Mouse (Mus musculus) urinary bladder, postnatal 4 days (tissue): ENCODE data around the gene Chrm4.

Experiments used
- DNase-seq, 2 experiments: peaks; one replicate each; pipeline ENCODE4 v3.0.0; 2021 to 2022; ENCODE audit warnings: low spot score in 2 of 2

Gene Chrm4

DNA sequence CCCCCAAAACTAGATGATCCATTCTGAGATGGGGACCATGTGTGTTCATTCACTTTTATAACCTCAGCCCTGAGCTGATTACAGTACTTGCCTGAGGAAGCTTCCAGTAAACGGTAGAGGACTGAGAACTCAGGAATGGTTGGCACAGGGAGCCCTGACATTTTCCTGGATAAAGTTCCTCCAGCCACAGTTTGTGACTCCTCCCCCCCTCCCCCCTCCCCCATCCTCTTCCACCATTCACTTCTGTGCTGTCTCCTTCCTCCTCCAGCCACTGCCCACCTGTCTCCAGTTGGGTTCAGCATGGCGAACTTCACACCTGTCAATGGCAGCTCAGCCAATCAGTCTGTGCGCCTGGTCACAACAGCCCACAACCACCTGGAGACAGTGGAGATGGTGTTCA, at the start of gene Chrm4:
Chrm4 (plus strand) TSS at position 301 of the 400 bp plus-strand sequence.
- no peak for DNase-seq

- no peak for DNase-seq
Observed at GRCm38 (mm10) chr2:91878387-91879180, 48.5 kb upstream of the Chrm4 start.

GRCm38 (mm10) chr2:91883961-91884360, 43.1 kb upstream of the Chrm4 start:
- no peak for DNase-seq

GRCm38 (mm10) chr2:91884616-91885015, 42.4 kb upstream of the Chrm4 start:
- no peak for DNase-seq

DNA sequence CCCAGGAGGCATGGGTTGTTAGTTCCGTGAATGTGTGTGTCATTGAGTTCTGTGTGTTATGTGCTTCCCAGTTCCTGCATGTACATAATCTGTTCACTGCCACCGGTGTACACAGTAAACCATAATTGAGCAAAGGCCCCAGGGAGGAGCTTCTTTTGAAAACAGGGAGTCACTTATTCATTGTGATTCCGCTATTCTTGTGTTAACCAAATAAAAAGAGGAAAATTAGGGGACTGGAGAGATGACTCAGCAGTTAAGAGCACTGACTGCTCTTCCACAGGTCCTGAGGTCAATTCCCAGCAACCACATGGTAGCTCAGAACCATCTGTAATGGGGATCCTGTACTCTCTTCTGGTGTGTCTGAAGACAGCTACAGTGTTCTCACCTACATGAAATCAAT, 32.3 kb upstream of the Chrm4 start:
- DNase-seq: no peak

GRCm38 (mm10) chr2:91895401-91895800, 31.6 kb upstream of the Chrm4 start:
- DNase-seq: no peak

- DNase-seq: no peak
Observed at GRCm38 (mm10) chr2:91897968-91898367, 29.1 kb upstream of the Chrm4 start.

DNA sequence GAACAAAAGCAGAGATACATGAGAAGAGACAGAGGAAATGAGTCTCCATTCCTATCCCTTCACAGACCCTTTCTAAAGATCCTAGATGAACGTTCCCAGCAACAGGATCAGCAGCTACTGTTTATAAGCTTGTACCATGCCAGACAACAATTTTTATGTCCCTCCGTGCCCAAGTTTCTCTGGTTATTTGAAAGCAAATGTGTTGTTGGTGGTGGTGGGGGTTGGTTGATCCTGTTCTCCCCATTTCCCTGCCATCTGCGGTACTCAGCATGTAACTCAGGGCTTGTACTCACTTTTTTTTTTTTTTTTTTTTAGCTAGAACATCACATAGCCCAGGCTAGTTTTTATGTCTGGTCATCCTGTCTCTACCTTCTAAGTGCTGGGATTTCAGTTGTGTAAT, 27.9 kb upstream of the Chrm4 start:
- DNase-seq: no peak

DNA sequence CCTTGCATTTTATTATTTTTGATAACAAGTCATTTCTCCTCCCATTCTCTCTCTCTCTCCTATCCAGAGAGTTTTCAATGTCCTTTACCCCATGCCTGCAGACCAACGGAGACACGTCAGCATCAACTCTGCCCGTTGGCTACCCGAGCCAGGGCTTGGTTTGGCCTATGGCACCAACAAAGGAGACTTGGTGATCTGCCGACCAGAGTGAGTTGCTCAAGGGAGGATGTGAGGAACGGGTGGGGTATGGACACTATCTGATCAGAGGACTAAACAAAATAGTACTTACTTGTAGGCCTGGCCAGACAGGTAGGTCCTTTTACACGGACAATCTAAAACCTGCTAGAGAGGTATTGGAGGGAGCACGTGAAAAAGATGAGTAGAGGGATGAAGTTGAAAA, 26.6 kb upstream of the Chrm4 start:
- DNase-seq: no peak

DNA sequence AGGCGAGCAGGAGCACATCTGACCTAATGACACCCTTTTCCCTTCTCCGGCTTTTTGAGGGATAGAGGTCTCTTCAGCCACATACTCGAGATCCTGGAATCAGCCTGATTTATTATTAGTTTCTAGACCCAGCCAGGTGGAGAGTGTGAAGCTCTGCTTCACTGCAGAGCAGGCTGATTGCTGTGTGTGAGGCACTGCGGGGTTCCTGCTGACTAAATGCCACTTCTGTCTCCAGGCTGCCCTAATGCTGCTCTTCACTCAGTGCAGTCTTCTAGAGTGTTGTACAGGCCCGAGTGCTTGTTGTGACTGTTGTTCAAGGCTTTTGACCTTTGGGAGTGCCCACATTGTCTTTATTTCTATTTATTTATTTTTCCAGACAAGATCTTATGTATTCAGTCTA, 24.7 kb upstream of the Chrm4 start:
- DNase-seq: no peak

- no peak for DNase-seq
Observed at GRCm38 (mm10) chr2:91903171-91903925, 23.7 kb upstream of the Chrm4 start.

DNA sequence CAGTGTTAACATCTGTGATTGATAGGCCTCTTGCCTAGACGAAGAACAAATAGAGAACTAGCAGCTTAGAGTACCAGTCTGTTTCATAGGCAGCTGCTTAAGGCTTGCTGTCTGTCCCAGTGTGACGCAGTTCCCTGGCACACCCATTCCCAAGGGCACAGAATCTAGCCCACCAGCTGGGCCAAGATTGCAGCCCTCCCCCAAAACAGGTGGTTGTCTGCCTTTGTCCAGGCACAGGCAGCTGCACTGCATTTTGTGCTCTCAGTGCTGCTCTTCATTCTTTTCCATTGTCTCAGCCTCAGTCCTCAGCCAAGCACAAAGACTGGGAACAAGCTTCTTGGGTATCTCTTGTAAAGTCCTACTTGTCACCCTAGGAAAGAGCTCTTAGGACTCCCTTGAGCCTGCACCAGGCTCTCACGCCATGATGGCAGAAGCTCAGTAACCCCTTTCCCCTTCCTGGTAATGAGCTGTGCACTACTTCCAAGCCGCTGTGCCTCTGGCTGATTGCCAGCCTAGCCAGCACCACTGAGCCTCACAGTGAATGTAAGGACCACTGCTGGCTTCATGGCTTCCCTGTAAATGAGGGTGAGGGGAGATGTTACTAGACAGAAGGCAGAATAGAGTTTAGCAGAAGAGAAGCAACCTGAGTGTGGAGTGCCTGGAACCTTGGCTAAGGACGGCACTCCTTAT, 22.3 kb upstream of the Chrm4 start:
- no peak for DNase-seq

GRCm38 (mm10) chr2:91906141-91906540, 20.9 kb upstream of the Chrm4 start:
- no peak for DNase-seq

GRCm38 (mm10) chr2:91912616-91913015, 14.4 kb upstream of the Chrm4 start:
- no peak for DNase-seq

GRCm38 (mm10) chr2:91913328-91914110, 13.5 kb upstream of the Chrm4 start:
- no peak for DNase-seq

DNA sequence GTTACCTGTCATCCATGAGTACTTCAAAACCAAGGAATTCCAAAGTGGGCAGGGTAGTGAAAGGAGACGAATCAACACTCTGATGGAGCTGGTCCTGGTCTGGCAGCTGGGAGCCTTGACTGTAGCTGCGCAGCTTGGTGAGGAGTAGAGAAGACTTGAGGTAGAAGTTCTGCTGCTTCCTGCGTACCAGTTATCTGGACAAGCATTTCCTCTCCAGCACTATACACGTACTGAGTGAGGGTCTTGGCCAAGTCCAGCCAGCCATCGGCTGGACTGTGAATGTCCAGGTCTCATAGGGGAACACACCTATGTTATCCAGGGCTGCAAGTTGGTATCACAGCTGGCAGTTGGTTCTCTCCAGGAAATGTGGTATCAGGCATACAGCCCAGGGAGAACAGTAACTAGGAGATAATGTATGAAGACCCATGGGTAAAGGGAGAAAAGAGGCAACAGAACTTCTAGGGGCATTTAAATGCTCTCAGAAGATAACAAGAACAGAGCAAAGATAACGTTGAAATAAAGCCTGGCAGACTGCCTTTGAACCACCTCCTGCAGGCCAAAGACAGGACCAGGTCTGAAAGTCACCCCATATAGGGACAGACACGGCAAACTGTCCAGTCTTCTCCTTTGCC, 10.6 kb upstream of the Chrm4 start:
- no peak for DNase-seq

DNA sequence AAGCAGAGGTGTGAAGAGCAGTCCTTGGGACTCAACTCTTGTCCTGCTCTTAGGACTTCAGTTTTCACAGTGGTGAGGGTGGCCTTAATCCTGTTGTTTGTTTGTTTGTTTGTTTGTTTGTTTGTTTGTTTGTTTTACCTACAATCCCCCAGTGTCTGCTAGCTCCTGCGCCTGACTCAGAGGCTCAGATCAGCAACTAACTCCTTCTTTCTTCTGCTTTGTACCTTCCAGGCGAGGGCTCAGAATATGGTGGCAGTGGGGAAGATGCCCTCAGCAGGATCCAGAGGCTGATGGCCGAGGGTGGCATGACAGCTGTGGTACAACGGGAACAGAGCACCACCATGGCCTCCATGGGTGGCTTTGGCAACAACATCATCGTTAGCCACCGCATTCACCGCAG, 10.0 kb upstream of the Chrm4 start:
- no peak for DNase-seq

DNA sequence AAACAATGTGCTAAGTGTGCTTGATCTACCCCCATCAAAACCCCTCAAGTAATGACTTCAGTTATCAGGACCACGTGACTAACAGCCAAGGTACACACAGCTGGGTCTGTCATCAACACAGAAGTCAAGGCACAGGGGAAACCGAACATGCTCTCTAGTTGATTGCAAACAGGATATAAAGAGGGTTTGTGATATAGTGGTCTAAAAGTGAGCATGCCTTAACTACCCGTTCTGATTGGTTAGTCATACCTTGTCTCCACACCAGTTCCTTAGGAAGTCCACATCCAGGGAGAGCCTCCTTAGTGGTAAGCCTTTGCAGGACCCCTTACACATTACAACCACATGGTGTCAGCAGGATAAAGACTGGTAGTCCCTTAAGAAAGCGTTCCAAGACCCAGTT, 6.9 kb upstream of the Chrm4 start:
- no peak for DNase-seq

- peak in 1 of 2 experiments; percentile 83 for DNase-seq
Observed at GRCm38 (mm10) chr2:91921181-91921789, 5.8 kb upstream of the Chrm4 start.

DNA sequence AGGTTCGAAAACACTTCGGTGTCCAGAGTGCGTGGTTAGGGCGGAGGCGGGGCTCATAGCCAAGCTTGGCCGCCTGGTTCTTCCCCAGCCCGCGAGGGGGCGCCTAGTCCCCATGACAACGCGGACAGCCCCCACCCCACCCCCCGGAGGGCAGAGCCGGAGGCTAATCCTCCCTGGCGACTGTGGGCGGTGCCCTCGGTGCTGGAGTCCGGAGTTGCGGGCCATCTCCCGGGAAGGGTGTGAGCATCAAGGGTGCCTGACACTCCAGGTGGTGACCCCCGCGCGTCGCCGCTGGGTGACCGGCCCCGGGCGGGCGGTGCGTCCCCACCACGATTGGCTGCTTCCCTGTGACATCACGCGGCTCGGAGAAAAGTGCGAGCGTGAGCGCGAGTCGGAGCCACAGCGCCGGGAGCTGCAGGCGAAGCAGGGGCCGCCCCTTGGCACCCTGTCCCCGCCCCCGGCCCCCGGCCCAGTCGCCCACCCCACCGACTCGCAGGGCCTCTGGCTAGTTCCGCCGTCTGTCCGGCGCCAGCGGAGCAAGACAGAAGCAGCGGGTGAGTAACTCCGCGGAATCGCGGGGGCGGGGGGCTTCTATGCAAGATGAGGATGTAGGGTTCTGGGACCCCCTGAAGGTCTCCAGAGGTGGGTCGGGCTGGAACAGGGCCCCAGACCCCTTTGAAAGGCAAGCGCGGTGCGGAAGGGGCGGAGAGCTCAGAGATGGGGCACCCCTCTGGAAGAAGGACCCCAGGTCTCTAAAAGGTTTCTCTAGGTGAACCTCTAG, 5.1 kb upstream of the Chrm4 start:
- no peak for DNase-seq
